Mouse (Mus musculus): ENCODE measurements at regions not wholly inside any gene's neighbourhood (a gene's known extent, or its start where the extent isn't known, plus 50 kb on each side); places are given as distances from the start of the nearest gene placed in this dataset.

GRCm38 (mm10) chr14:48942882-48943281 is 123.0 kb upstream of the Ap5m1 start:
- DNase-seq (ENCODE audit: low read depth, low spot score) = no peak

- DNase-seq (ENCODE audit: low read depth, low spot score) = no peak
These were observed 135.0 kb upstream of the Ap5m1 start for GRCm38 (mm10) chr14:48930886-48931285.

GRCm38 (mm10) chr14:48925870-48926269 is 140.0 kb upstream of the Ap5m1 start:
- DNase-seq (ENCODE audit: low read depth, low spot score) = no peak

- DNase-seq (ENCODE audit: low read depth, low spot score) = no peak
These were observed 156.5 kb upstream of the Ap5m1 start for GRCm38 (mm10) chr14:48909420-48909819.

- DNase-seq (ENCODE audit: low read depth, low spot score) = no peak
These were observed 157.8 kb upstream of the Ap5m1 start for GRCm38 (mm10) chr14:48907991-48908698.

GRCm38 (mm10) chr14:48907403-48907973 is 158.4 kb upstream of the Ap5m1 start:
- no peak for DNase-seq (ENCODE audit: low read depth, low spot score)

- no peak for DNase-seq (ENCODE audit: low read depth, low spot score)
These were observed 158.9 kb upstream of the Ap5m1 start for GRCm38 (mm10) chr14:48906956-48907355.

- DNase-seq (ENCODE audit: low read depth, low spot score) = no peak
These were observed 161.3 kb upstream of the Ap5m1 start for GRCm38 (mm10) chr14:48904576-48904975.

GRCm38 (mm10) chr14:48903526-48903925 is 162.4 kb upstream of the Ap5m1 start:
- DNase-seq (ENCODE audit: low read depth, low spot score) = no peak

GRCm38 (mm10) chr14:48900201-48900600 is 165.7 kb upstream of the Ap5m1 start:
- DNase-seq (ENCODE audit: low read depth, low spot score) = no peak

- DNase-seq (ENCODE audit: low read depth, low spot score) = no peak
These were observed 168.8 kb upstream of the Ap5m1 start for GRCm38 (mm10) chr14:48897140-48897539.

- DNase-seq (ENCODE audit: low read depth, low spot score) = no peak
These were observed 169.7 kb upstream of the Ap5m1 start for GRCm38 (mm10) chr14:48896235-48896634.

- no peak for DNase-seq (ENCODE audit: low read depth, low spot score)
These were observed 174.7 kb upstream of the Ap5m1 start for GRCm38 (mm10) chr14:48891216-48891615.

- no peak for DNase-seq (ENCODE audit: low read depth, low spot score)
These were observed 176.9 kb upstream of the Ap5m1 start for GRCm38 (mm10) chr14:48888954-48889353.

GRCm38 (mm10) chr14:48880041-48880440 is 185.9 kb upstream of the Ap5m1 start:
- DNase-seq (ENCODE audit: low read depth, low spot score) = no peak

- DNase-seq (ENCODE audit: low read depth, low spot score) = no peak
These were observed 187.8 kb upstream of the Ap5m1 start for GRCm38 (mm10) chr14:48877998-48878657.

- no peak for DNase-seq (ENCODE audit: low read depth, low spot score)
These were observed 194.6 kb upstream of the Ap5m1 start for GRCm38 (mm10) chr14:48871313-48871712.

- DNase-seq (ENCODE audit: low read depth, low spot score) = no peak
These were observed 195.9 kb upstream of the Ap5m1 start for GRCm38 (mm10) chr14:48869956-48870355.

GRCm38 (mm10) chr14:48855453-48855852 is 181.8 kb upstream of the Otx2 start:
- no peak for DNase-seq (ENCODE audit: low read depth, low spot score)

- DNase-seq (ENCODE audit: low read depth, low spot score) = no peak
These were observed 180.7 kb upstream of the Otx2 start for GRCm38 (mm10) chr14:48854188-48854924.

- DNase-seq (ENCODE audit: low read depth, low spot score) = no peak
These were observed 180.0 kb upstream of the Otx2 start for GRCm38 (mm10) chr14:48853479-48854187.

- DNase-seq (ENCODE audit: low read depth, low spot score) = no peak
These were observed 179.2 kb upstream of the Otx2 start for GRCm38 (mm10) chr14:48852787-48853186.
